Mouse (Mus musculus) telencephalon, adult 2 months (tissue): ENCODE measurements around the gene Nos1ap.
A peak's percentile ranks its signal among the peaks of the same experiment; 100 is the strongest.

ENCODE experiments used
- DNase-seq: peaks from one replicate; pipeline ENCODE4 v3.0.0-alpha.2; 2011; ENCODE audit warnings: low read depth, low spot score

The Nos1ap gene

DNA sequence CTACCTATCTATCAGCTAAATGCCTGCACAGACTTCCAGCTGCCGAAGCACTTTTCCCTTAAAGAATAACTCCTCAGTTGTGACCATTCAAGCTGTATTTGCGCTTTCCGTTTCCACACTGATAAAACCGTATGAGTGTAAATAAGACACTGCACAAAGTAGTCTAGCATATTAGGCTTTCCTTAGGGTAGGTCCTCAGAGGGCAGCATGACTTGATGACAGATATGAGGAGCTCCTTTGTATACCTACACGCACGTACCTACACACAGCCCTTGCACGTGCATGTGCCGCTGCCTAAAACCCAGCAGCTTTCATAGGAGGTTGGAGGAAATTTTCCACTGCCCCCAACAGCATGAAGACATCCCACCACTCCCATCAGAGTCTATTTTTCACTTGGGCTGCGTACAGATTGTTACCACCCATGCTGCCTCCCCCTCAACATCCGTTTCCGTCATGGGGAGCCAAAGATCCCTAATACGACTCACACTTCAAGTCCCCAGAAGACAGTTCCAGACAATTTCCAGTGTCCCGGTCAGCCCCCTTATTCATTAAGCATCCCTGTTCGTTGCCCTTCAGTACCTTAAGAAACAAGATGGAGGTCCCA, 41.4 kb downstream of the Nos1ap start:
- DNase-seq: peak; percentile 60

DNA sequence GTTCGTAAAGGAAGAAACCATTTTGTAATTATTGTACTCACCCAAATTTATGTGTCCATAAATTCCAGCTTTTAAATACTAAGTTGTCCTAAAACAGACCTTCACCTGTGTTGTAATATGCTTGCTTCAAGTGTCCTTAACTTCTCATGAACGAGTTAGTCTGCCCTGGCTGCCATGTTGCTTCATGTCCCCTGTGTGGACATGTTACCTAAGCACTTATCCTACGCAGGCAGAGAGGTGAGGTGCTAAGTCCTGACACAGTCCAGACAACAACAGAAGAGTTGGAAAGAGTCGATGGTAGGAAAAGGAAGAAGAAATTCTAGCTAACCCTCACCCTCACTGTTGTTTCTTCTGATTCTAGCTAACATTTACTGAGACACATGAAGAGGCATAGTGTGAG, 43.4 kb downstream of the Nos1ap start:
- DNase-seq: no peak

DNA sequence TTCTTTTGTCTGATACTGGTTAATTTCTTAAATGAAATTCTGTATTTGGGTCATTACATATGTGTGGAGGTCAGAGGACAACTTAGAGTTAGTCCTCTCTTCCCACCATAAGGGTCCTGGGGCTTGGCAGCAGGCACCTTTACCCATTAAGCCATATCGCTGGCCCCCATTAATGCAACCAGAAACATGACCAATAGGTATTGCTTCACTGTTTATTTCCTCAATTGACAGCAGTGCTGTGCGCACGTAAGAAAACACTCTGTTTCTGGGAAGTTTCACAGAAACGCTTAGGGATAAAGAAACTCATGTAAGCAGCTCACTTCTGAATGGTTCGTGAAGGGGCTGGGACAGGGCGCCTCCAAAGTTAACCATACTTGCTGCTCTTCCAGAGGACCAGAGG, 44.4 kb downstream of the Nos1ap start:
- DNase-seq: no peak

GRCm38 (mm10) chr1:170539507-170539906, 50.2 kb downstream of the Nos1ap start:
- no peak for DNase-seq

DNA sequence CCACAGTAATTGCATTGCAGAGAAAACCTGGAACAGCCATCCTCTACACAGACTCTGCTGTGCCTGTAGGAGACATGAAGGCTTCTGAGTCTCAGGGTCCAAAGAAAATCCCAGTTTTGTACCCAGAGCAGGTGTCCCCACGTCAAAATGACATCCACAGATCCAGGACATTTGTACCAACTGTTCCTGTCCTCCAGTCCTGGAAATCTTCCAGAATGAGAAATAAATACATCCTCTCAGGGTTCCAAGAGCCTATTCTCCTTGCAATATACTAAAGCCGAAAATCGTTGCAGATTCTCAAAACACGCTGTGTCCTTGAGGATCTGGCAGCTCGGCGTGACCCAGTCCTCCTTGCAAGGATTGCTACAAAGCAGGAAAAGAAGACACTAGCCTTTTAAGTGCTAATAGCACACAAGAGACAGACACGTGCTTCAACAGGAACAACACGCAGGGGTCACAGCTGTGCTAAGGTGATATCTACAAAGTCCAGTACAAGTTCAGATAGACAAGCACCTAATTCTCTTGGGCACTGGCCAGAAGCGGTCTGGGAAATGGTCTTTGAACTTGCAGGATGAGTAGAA, 51.1 kb downstream of the Nos1ap start:
- DNase-seq: no peak

GRCm38 (mm10) chr1:170536344-170536743, 53.3 kb downstream of the Nos1ap start:
- DNase-seq: no peak

GRCm38 (mm10) chr1:170535221-170535620, 54.4 kb downstream of the Nos1ap start:
- DNase-seq: no peak

GRCm38 (mm10) chr1:170531286-170531685, 58.4 kb downstream of the Nos1ap start:
- DNase-seq: no peak

GRCm38 (mm10) chr1:170530456-170530855, 59.2 kb downstream of the Nos1ap start:
- DNase-seq: no peak

DNA sequence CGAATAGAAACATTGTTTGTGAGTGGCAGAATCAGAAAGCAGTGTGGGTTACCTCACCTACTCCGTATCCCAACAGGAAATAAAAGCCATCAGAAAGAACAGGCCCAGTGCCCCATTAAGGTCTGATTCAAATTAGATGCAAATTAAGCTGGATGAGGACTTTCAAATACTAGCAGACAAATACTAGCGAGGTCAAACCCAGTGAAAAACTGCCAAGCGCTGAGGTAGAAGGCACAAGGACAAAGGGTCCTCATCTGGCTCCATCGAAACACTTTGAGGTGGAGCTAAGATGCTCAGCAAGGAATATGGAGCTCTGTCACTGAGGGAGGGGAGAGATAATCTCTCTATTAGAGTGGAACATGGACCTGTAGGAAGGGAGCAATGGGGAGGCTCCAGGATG, 66.8 kb downstream of the Nos1ap start:
- DNase-seq: no peak

GRCm38 (mm10) chr1:170521520-170522205, 68.0 kb downstream of the Nos1ap start:
- no peak for DNase-seq

DNA sequence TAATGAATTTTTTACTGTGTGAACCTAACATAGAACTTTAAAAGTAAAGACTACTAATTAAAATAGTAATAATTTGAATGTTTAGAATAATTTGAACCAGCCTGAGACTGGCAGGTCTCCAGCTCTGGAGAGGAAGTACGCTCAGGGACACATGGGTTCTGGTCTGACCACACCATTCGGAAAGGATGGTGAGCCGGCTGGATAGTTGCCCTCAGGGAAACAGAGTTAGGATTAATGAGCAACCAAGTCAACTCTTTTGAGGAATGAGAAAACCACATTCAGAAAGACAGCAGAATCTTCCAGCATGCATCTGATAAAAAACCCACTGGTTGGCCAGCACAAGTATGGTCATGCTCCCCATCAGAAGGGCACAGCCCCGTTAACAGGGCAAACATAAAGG, 69.5 kb downstream of the Nos1ap start:
- DNase-seq: no peak

DNA sequence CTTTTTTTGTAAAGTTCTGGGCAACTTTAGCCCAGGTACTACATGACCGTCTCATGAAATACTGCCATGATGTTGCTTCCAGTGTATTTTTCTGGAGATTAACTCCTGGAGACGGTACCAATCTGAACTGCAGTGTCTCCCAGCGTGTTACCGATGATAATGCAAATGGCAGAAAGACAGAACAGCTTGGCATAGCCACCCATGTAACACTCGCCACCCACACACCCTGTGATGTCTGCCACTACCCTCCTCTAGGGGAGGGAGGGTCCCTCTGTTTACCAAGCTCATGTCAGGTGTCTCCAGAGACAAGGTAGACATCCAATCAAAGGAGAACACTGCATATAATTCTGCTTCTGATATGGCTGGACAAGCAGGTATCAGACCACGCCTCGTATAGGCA, 70.0 kb downstream of the Nos1ap start:
- DNase-seq: no peak

DNA sequence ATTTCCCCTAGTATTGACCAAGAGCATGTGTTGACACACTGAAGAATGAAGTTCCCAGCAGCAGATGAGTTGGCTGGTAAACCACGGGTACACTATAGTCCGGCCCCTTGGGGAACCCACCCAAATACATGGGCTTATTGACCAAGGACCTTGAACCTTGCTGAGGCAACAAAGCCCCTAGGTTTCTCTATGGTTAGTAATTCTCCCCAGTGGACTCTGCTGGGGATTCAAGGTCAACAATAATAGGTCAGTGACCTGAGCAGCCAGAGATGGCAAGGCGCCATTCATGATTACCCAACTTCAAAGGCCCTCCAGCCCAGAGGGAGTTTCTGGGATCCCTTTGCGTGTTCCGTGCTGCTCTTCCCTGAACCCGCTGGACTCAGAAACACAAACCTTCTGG, 73.5 kb downstream of the Nos1ap start:
- no peak for DNase-seq

- DNase-seq: no peak
Observed at GRCm38 (mm10) chr1:170515455-170515854, 74.2 kb downstream of the Nos1ap start.

DNA sequence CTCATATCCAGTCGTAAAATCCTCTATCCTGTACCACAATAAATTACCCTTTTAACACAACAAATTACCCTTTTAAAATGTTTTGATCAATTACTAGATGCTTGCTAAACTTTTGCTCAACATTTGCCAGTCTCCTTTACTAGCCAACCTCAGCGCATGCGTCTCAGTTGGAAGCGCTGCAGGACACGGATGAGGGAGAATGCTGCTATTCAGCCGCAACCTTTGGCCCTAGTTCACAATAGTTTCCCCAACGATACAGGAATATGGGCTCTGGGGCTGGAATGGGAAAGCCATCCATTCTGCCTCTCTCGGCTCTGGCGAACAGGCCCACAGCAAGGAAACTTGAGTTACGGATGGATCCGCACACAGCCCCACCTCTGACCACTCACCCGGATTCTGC, 75.4 kb downstream of the Nos1ap start:
- DNase-seq: no peak

DNA sequence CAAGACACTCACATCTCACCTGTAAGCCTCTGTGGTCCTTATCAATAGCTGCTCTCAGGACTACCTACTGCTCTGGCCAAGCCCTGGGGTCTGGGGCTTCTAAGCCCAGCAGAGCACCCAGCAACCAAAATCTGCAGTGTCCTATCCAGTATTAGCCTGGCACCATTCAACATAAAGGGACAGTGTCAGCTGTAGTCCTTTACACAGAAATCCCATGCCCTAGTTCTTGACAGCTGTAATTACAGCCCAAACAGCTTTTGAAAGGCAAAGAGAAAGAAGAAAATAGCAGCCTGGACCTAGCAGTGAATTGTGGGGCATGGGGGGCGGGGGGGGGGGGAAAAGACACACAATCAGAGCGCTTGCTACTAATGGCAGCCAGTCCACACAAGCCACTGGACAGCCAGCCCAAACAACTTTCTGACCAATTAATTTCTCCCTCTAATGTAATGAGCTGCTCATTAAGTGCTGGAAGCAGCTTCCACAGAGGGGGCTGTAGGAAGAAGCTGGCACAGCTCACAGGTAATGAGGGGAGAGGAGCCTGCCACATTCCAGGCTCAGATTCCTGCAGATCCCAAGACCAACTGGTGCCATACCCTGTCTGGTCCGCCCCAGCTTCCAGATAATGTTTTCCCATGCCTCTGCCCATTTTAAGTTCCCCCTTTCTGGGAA, 77.1 kb downstream of the Nos1ap start:
- no peak for DNase-seq

GRCm38 (mm10) chr1:170510595-170511240, 78.9 kb downstream of the Nos1ap start:
- DNase-seq: no peak

GRCm38 (mm10) chr1:170506309-170506708, 83.4 kb downstream of the Nos1ap start:
- DNase-seq: peak; percentile 84

- no peak for DNase-seq
Observed at GRCm38 (mm10) chr1:170505107-170505506, 84.6 kb downstream of the Nos1ap start.

GRCm38 (mm10) chr1:170504378-170504777, 85.3 kb downstream of the Nos1ap start:
- DNase-seq: no peak

DNA sequence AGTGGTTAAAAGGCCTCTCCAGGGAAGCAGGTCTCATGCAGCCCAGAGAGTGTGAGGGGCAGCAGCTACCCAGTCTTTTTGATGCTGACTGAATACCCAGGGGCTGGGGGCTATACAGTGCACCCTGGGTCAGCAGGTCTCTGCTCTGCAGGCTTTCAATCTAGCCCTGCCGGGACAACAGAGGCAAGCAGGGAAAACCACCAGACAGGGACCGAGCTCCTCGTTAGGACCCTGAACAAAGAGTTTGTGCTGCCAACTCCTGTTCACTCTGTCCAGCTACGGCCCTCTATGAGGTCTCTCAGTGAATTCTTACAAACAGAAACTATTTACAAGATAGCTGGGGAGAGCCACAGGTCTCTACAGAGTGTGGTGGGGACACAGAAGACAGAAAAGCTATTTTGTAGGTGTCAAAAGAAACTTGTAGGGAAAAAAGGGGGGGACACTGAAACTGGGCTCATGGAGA, 86.4 kb downstream of the Nos1ap start:
- no peak for DNase-seq
